Mouse (Mus musculus) embryonic facial prominence, embryonic 11.5 days (tissue): ENCODE data around the gene Tspan13. TPM values are rescaled to one million over a fixed set of nuclear protein-coding genes. Genes with fewer than 3 reads are reported as not detected.
A peak's percentile ranks its signal among the peaks of the same experiment; 100 is the strongest.

Experiments
- ATAC-seq: fragments of 200-750 bp; cut with Nextera tagmentation; replicated peaks from 2 replicates; pipeline ENCODE4 v1.8.0; 2017; ENCODE audit warnings: low read depth; ENCODE audit not compliant: insufficient number of reproducible peaks, low FRiP score, low TSS enrichment
- DNase-seq: peaks from one replicate; pipeline ENCODE4 v3.0.0-alpha.2; 2015; ENCODE audit warnings: low spot score
- H3K27ac ChIP-seq: fragments of 300-500 bp; sonication (generic); replicated peaks from 2 replicates; pipeline ENCODE4 v1.5.1; 2014; ENCODE audit warnings: mild to moderate bottlenecking, low read depth, low read length, control low read depth
- H3K27me3 ChIP-seq: fragments of 300-500 bp; sonication (generic); 2 replicates; pipeline ENCODE4 v1.6.1; 2014; ENCODE audit warnings: mild to moderate bottlenecking, low read length, moderate library complexity, mixed read lengths; ENCODE audit not compliant: control insufficient read depth, insufficient read depth
- H3K36me3 ChIP-seq: fragments of 300-500 bp; sonication (generic); replicated peaks from 2 replicates; pipeline ENCODE4 v1.6.1; 2014; ENCODE audit warnings: low read depth, mild to moderate bottlenecking, low read length, moderate library complexity, mixed read lengths; ENCODE audit not compliant: control insufficient read depth, insufficient read depth
- H3K4me1 ChIP-seq: fragments of 300-500 bp; sonication (generic); 2 replicates; pipeline ENCODE4 v1.6.1; 2014; ENCODE audit warnings: low read length, mixed read lengths; ENCODE audit not compliant: control insufficient read depth, insufficient read depth
- H3K4me2 ChIP-seq: fragments of 300-500 bp; sonication (generic); 2 replicates; pipeline ENCODE4 v1.6.1; 2014; ENCODE audit warnings: low read depth, mild to moderate bottlenecking, control low read depth, low read length, moderate library complexity
- H3K4me3 ChIP-seq: fragments of 300-500 bp; sonication (generic); 2 replicates; pipeline ENCODE4 v1.5.1; 2014; ENCODE audit warnings: low read depth, low read length, control low read depth
- H3K9ac ChIP-seq: fragments of 300-500 bp; sonication (generic); replicated peaks from 2 replicates; pipeline ENCODE4 v1.6.1; 2014; ENCODE audit warnings: mild to moderate bottlenecking, control low read depth, low read length
- H3K9me3 ChIP-seq: fragments of 300-500 bp; sonication (generic); replicated peaks from 2 replicates; pipeline ENCODE4 v1.6.1; 2016; ENCODE audit warnings: mild to moderate bottlenecking, low read length, inconsistent platforms, mixed read lengths; ENCODE audit not compliant: control insufficient read depth
- WGBS: fragments of 180-500 bp; shearing (Covaris S2); extraction: QIAGEN DNeasy Blood & Tissue Kit; methylation state at CpG from one replicate; pipeline ENCODE4 v1.1.7; 2014; 5-methylcytosine and 5-hydroxymethylcytosine counted together
- polyA plus RNA-seq: library from polyadenylated mRNA; unstranded; fragments of >200 nt; fragmentation: Nextera tagmentation; extraction: Ambion mirVana; gene quantifications from 2 replicates; pipeline ENCODE4 v1.2.1, GENCODE M21; 2014

Tspan13 gene
- 87.2 and 94.7 TPM in 2 replicates for polyA plus RNA-seq

DNA sequence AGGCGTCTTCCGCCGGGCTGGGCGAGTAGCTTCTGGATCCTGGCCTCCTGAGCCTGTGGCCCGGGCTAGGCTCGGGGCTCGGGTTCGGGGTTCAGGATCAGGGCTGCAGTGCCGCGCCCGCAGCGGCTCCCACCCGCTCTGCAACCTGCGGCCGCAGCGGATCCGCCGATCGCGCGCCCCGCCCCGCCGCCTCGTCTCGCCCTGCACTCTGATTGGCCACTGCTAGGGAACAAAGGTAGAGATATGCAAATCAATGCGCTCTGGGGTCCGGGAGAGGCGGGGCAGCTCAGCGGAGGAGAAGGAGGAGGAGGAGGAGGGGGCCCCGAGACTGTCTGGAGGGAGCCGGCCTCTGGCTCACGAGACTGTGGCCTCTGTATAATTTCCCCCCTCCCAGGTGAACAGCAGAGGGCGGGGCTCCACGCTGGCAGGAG, at the start of gene Tspan13:
TSS of gene Tspan13 (minus strand) at position 153 of the 431 bp plus-strand sequence.
- Histone ChIP-seq H3K9me3 (no peaks in the 10 kb centered on the region), H3K36me3 (no peaks in the 10 kb centered on the region), H3K4me2 (peak within 1 kb of the TSS; percentile 89), H3K4me1 (no peaks in the 10 kb centered on the region), H3K9ac (peak within 1 kb of the TSS; percentile 87), H3K27ac (peak within 1 kb of the TSS; percentile 32; the same call in 1 of the 2 replicates), H3K27me3 (no peaks in the 10 kb centered on the region), H3K4me3 (peak within 1 kb of the TSS; percentile 90)
- DNase-seq (peak; percentile 93), ATAC-seq (peak; percentile 97)
- under 1% methylated on average over 35 of the region's 35 CpGs for WGBS

DNA sequence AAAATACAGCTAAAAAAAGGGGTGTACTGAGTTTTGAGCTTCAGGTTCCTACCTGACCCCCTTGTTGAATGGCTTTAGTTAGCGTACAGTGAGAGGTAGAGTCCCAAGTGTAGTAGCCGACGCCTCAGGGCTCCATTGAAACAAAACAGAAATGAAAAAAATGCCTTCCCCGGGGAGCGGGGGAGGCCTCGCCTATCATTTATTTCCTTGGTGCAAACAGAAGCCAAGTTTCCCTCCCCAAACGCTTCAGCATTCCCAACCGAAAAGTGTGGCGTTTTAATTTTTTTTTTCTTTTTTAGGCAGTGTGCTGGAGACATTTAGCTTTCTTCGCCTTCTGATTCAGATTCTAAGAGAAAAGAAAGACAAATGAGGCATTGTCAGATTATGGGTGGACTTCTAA, 49.7 kb upstream of the Tspan13 start:
- Histone ChIP-seq H3K36me3 (peaks cover 7% of the 10 kb centered on the region; the same call in 1 of the 2 replicates), H3K27ac (no peak overlapping the region), H3K9ac (no peak overlapping the region), H3K9me3 (no peaks in the 10 kb centered on the region), H3K4me3 (no peak overlapping the region), H3K4me2 (no peak overlapping the region), H3K4me1 (no peaks in the 10 kb centered on the region), H3K27me3 (no peaks in the 10 kb centered on the region)
- WGBS = 96% methylated on average over 10 of the region's 10 CpGs
- DNase-seq = no peak
- no peak for ATAC-seq

DNA sequence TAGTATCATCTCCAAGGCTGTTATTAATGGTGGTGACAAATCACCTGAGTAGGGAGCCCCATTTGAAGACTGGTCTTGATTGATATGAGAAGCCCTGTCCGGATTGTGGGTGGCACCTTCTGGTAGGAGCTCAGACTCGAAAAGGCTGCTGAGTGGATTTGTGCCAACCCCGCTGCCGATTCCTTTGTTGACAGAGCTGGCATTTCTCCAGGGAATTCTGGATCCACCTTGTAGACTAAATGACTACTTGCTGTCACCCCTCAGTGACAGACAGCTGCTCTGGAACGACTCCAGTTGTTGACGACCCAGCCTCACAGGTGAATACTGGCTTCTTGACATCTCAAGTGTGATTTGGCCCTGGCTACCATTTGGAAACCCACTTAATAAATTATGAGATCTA, 46.9 kb upstream of the Tspan13 start:
- Histone ChIP-seq H3K4me1 (no peaks in the 10 kb centered on the region), H3K27ac (no peak overlapping the region), H3K4me3 (no peak overlapping the region), H3K36me3 (peaks cover 5% of the 10 kb centered on the region; the same call in 1 of the 2 replicates), H3K9me3 (no peaks in the 10 kb centered on the region), H3K9ac (no peak overlapping the region), H3K27me3 (no peaks in the 10 kb centered on the region), H3K4me2 (no peak overlapping the region)
- WGBS = 91% methylated on average over 6 of the region's 6 CpGs
- ATAC-seq (no peak), DNase-seq (no peak)

DNA sequence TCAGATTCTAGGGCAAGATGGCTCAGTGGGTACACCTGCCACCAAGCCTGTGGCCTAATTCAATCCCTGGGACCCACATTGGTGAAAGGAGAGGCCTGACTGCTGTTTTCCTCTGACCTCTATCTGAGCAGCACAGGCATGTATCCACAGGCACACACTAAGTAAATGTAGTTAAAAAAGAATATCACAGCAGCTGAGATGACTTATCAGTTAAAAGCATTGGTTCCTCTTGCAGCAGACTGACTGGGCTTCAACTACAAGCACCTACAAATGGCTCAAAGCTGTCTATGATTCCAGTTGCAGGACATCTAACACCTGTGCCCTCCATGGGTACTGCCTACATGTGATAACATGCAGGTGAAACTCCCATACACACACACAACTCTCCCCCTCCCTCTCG, 46.5 kb upstream of the Tspan13 start:
- Histone ChIP-seq H3K4me1 (no peaks in the 10 kb centered on the region), H3K4me2 (no peak overlapping the region), H3K9me3 (no peaks in the 10 kb centered on the region), H3K4me3 (no peak overlapping the region), H3K9ac (no peak overlapping the region), H3K27me3 (no peaks in the 10 kb centered on the region), H3K36me3 (peaks cover 5% of the 10 kb centered on the region; the same call in 1 of the 2 replicates), H3K27ac (no peak overlapping the region)
- 97% methylated on average over 1 of the region's 1 CpGs for WGBS
- ATAC-seq (no peak), DNase-seq (no peak)

DNA sequence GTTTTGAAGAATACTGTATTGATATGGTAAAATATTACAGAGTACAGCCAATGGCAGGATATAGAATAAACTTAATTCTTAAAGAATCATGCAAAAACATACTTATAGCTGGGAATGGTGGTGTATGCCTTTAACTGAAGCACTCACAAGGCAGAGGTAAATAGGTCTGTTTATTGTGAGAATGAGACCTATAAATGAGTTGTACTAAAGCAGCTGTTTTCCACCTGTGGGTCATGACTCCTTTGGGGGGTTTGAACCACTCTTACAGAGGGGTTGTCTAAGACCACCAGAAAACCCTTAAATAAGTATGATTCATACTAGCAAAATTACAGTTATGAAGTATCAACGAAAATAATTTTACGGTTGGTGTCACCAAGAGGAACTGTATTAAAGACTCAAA, 43.1 kb upstream of the Tspan13 start:
- Histone ChIP-seq H3K27ac (no peak overlapping the region), H3K9me3 (no peaks in the 10 kb centered on the region), H3K36me3 (no peaks in the 10 kb centered on the region), H3K27me3 (no peaks in the 10 kb centered on the region), H3K4me2 (no peak overlapping the region), H3K4me3 (no peak overlapping the region), H3K4me1 (no peaks in the 10 kb centered on the region), H3K9ac (no peak overlapping the region)
- ATAC-seq = no peak
- WGBS = 97% methylated on average over 2 of the region's 2 CpGs
- DNase-seq = no peak

DNA sequence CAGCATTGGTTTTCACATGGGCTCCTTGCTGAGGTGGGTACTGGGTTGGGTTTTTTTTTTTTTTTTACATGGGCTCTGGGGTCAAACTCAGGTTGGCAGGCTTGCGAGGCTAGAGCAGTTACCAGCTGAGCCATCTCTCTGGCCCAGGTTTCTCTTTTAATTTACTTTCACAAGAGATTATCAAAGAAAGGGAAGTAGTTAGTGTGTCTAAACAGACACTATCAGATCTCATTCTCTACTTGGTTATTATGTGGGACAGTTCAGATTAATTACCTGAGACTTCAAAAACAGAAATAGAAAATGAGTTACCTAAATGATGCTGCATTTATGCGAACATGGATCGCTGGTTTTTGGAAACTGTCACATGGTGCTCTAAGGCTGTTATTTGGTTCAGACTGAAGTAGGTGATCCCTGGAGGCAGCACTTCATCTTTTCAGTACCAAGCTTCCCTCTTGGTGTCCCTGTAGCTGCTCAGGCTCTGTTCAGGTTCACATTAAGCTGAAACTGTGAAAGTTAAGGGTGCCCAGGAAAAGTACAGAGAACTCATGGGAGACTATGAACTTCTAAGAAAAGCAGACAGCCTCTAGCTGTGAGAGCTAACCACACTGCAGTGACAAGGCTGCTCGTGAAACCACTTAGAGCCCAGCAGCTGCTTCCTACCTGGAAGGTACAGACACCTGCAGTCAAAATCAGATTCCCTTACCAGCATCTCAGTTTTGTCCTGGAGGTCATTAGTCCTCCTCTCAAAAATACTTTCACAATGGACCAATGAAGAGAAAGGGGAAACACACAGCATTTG, 36.0 kb upstream of the Tspan13 start:
- Histone ChIP-seq H3K4me3 (no peak overlapping the region), H3K4me1 (no peaks in the 10 kb centered on the region), H3K27me3 (no peaks in the 10 kb centered on the region), H3K4me2 (no peak overlapping the region), H3K36me3 (no peaks in the 10 kb centered on the region), H3K9me3 (no peaks in the 10 kb centered on the region), H3K9ac (no peak overlapping the region), H3K27ac (no peak overlapping the region)
- ATAC-seq = no peak
- no peak for DNase-seq
- WGBS = 74% methylated on average over 4 of the region's 4 CpGs

DNA sequence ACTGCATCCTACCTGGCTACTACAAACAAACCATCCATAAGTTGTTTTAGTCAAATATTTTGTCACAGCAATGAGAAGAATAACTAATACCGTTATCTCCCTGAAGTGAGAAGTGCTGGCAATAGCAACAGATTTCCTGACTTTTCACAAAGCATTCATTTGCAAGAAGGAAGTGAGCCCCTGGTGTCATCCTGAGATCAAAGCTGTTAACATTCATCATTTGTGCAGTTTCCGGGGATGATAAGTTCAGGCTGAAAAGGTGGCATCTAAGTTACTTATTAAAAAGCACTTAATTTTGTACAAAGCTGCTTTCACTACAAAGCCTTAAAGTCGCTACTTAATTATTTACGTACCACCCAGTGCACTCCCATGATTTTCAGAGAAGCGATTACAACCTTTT, 30.6 kb upstream of the Tspan13 start:
- Histone ChIP-seq H3K4me3 (no peak overlapping the region), H3K4me2 (no peak overlapping the region), H3K4me1 (no peaks in the 10 kb centered on the region), H3K36me3 (no peaks in the 10 kb centered on the region), H3K9ac (no peak overlapping the region), H3K9me3 (no peaks in the 10 kb centered on the region), H3K27me3 (no peaks in the 10 kb centered on the region), H3K27ac (no peak overlapping the region)
- no peak for DNase-seq
- no peak for ATAC-seq
- WGBS = 33% methylated on average over 5 of the region's 5 CpGs

DNA sequence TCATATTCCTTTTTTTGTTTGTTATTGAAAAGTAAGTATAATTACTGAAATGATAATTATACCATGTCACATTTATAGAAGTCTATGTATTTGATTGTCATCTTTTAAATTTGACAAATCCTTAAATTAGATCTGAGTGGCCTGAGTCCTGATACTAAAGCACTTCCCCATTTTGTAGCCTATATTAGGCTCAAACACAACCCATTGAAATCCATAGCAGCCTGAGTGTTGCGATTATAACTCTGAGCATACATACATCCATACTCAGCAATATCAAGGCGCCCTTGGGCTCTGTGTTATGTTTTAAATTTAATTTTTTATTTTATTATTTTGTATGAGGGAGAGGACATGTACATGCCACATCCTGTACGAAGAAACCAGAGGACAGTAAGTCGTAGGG, 27.9 kb upstream of the Tspan13 start:
- DNase-seq = no peak
- H3K4me1 ChIP-seq = no peaks in the 10 kb centered on the region
- WGBS = 90% methylated on average over 4 of the region's 4 CpGs
- no peak overlapping the region for H3K4me2 ChIP-seq
- H3K9ac ChIP-seq = no peak overlapping the region
- ATAC-seq = no peak
- no peaks in the 10 kb centered on the region for H3K9me3 ChIP-seq
- no peaks in the 10 kb centered on the region for H3K36me3 ChIP-seq
- no peaks in the 10 kb centered on the region for H3K27me3 ChIP-seq
- H3K27ac ChIP-seq = no peak overlapping the region
- H3K4me3 ChIP-seq = no peak overlapping the region
